Mouse (Mus musculus) frontal cortex, postnatal 36 days (tissue): ENCODE data around the gene Gm7361.
A peak's percentile ranks its signal among the peaks of the same experiment; 100 is the strongest.
"Not testable (repeated sequence)": the region's sequence is repeated elsewhere in the genome, so short reads cannot be mapped to it uniquely, and the experiment has no call there.

ENCODE experiments used
- DNase-seq, 2 experiments: peaks; one replicate each; pipeline ENCODE4 v3.0.0; 2022; ENCODE audit warnings: low spot score in 2 of 2

Gm7361 gene

GRCm38 (mm10) chr5:26257391-26257790, at the start of gene Gm7361:
Gene Gm7361 (plus strand): TSS chr5:26257691.
- not testable (repeated sequence) for DNase-seq

GRCm38 (mm10) chr5:26211030-26211429, 46.5 kb upstream of the Gm7361 start:
- DNase-seq: peak in 1 of 2 experiments; percentile 9

- no peak for DNase-seq
Observed at GRCm38 (mm10) chr5:26222076-26222475, 35.4 kb upstream of the Gm7361 start.

- not testable (repeated sequence) for DNase-seq
Observed at GRCm38 (mm10) chr5:26266656-26267055, 9.2 kb downstream of the Gm7361 start.

- DNase-seq: no peak
Observed at GRCm38 (mm10) chr5:26280361-26280760, 22.9 kb downstream of the Gm7361 start.

GRCm38 (mm10) chr5:26281717-26282116, 24.2 kb downstream of the Gm7361 start:
- no peak for DNase-seq

GRCm38 (mm10) chr5:26282282-26282681, 24.8 kb downstream of the Gm7361 start:
- DNase-seq: peak; percentile 63 to 78

GRCm38 (mm10) chr5:26283399-26283798, 25.9 kb downstream of the Gm7361 start:
- no peak for DNase-seq

- DNase-seq: no peak
Observed at GRCm38 (mm10) chr5:26291621-26292020, 34.1 kb downstream of the Gm7361 start.

- peak in 1 of 2 experiments; percentile 4 for DNase-seq
Observed at GRCm38 (mm10) chr5:26293258-26293657, 35.8 kb downstream of the Gm7361 start.
